Mouse (Mus musculus): ENCODE measurements around the gene Odf2. TPM values are rescaled to one million over a fixed set of nuclear protein-coding genes. Genes with fewer than 3 reads are reported as not detected.
"Not testable (repeated sequence)": the region's sequence is repeated elsewhere in the genome, so short reads cannot be mapped to it uniquely, and the experiment has no call there.

Gene Odf2
- total and polyA plus RNA-seq, 3 experiments = 49.3 to 82.8 TPM; not detected in 1

GRCm38 (mm10) chr2:29879964-29880830, 8.8 kb upstream of the Odf2 start:
- no peak overlapping the region for H3K4me3 ChIP-seq (ENCODE audit: control insufficient read depth in 1 of 2, insufficient read depth in 1 of 2, low read depth in 2 of 2, low read length in 2 of 2)
- H3K79me2 ChIP-seq (ENCODE audit: control insufficient read depth, insufficient read depth, low read length, poor library complexity) = no peaks in the 10 kb centered on the region
- H3K9me3 ChIP-seq (replicated peaks; ENCODE audit: insufficient read depth, low read length) = no peaks in the 10 kb centered on the region
- no peak overlapping the region for H3K27ac ChIP-seq (ENCODE audit: control insufficient read depth, low read depth, low read length)
- DNase-seq (ENCODE audit: low read depth, low spot score) = no peak
- TF ChIP-seq TBP (IDR thresholded peaks at IDR 0.05; ENCODE audit: low read depth, low read length) = no peak
- no peak for TF ChIP-seq POLR2A (IDR thresholded peaks at IDR 0.05; ENCODE audit: control insufficient read depth in 1 of 2, insufficient read depth in 1 of 2, low read depth in 1 of 2, low read length in 2 of 2, poor library complexity in 1 of 2)
- no peak for TF ChIP-seq MAZ (IDR thresholded peaks at IDR 0.05; ENCODE audit: low read depth, low read length)
- TF ChIP-seq NELFE (IDR thresholded peaks at IDR 0.05; ENCODE audit: low read depth, low read length) = no peak
- no peak for TF ChIP-seq CHD2 (IDR thresholded peaks at IDR 0.05; ENCODE audit: low read length)
- no peak for TF ChIP-seq JUND (IDR thresholded peaks at IDR 0.05; ENCODE audit: low read depth, low read length)
- no peak for TF ChIP-seq TAL1 (IDR thresholded peaks at IDR 0.05; ENCODE audit: low read length)
- no peak for TF ChIP-seq SIN3A (IDR thresholded peaks at IDR 0.05; ENCODE audit: low read length)
- TF ChIP-seq ZKSCAN1 (IDR thresholded peaks at IDR 0.05; ENCODE audit: low read depth, low read length) = no peak
- H3K9ac ChIP-seq (ENCODE audit: control insufficient read depth, low read depth, low read length, poor library complexity, severe bottlenecking) = no peak overlapping the region
- no peaks in the 10 kb centered on the region for H3K4me1 ChIP-seq (ENCODE audit: control insufficient read depth in 1 of 2, insufficient read depth in 2 of 2, low read length in 2 of 2)
- no peaks in the 10 kb centered on the region for H3K27me3 ChIP-seq (ENCODE audit: control insufficient read depth in 1 of 2, insufficient read depth in 2 of 2, low read length in 2 of 2)
- no peaks in the 10 kb centered on the region for H3K36me3 ChIP-seq (ENCODE audit: control insufficient read depth in 1 of 2, insufficient read depth in 2 of 2, low read length in 2 of 2)

GRCm38 (mm10) chr2:29886659-29887292, 2.2 kb upstream of the Odf2 start:
- H3K9me3 ChIP-seq (replicated peaks; ENCODE audit: insufficient read depth, low read length); H3K9ac ChIP-seq (ENCODE audit: control insufficient read depth, low read depth, low read length, poor library complexity, severe bottlenecking); H3K4me3 ChIP-seq (ENCODE audit: control insufficient read depth in 1 of 2, insufficient read depth in 1 of 2, low read depth in 2 of 2, low read length in 2 of 2); H3K27me3 ChIP-seq (ENCODE audit: control insufficient read depth in 1 of 2, insufficient read depth in 2 of 2, low read length in 2 of 2); H3K27ac ChIP-seq (ENCODE audit: control insufficient read depth, low read depth, low read length): not testable (repeated sequence)
- peak; percentile 33; the same call in 1 of the 2 replicates for TF ChIP-seq MYC (IDR thresholded peaks at IDR 0.05; ENCODE audit: low read depth, low read length)
- peak; percentile 51; the same call in 1 of the 2 replicates for TF ChIP-seq TBP (IDR thresholded peaks at IDR 0.05; ENCODE audit: low read depth, low read length)
- peak; percentile 75 for TF ChIP-seq ZNF384 (IDR thresholded peaks at IDR 0.05; ENCODE audit: low read depth, low read length)
- peak in 1 of 3 experiments; percentile 14; a peak in 2 of 6 replicates for TF ChIP-seq CTCF (IDR thresholded peaks at IDR 0.05 in 2 of 3, conservative IDR thresholded peaks at IDR 0.05 in 1 of 3; ENCODE audit: control insufficient read depth in 1 of 3, insufficient read depth in 1 of 3, low read depth in 2 of 3, low read length in 3 of 3, poor library complexity in 1 of 3, severe bottlenecking in 1 of 3)
- Histone ChIP-seq H3K79me2 (ENCODE audit: control insufficient read depth, insufficient read depth, low read length, poor library complexity) (peaks cover 14% of the 10 kb centered on the region), H3K4me1 (ENCODE audit: control insufficient read depth in 1 of 2, insufficient read depth in 2 of 2, low read length in 2 of 2) (peaks cover 0 to 14% of the 10 kb centered on the region in 2 experiments; a peak in 3 of 4 replicates), H3K36me3 (ENCODE audit: control insufficient read depth in 1 of 2, insufficient read depth in 2 of 2, low read length in 2 of 2) (peaks cover 0 to 14% of the 10 kb centered on the region in 2 experiments; a peak in 2 of 4 replicates)
- DNase-seq (ENCODE audit: low read depth, low spot score) = peak; percentile 46
